8 mouse cellular contexts compared by ENCODE assay signal in the genomic region with DNA sequence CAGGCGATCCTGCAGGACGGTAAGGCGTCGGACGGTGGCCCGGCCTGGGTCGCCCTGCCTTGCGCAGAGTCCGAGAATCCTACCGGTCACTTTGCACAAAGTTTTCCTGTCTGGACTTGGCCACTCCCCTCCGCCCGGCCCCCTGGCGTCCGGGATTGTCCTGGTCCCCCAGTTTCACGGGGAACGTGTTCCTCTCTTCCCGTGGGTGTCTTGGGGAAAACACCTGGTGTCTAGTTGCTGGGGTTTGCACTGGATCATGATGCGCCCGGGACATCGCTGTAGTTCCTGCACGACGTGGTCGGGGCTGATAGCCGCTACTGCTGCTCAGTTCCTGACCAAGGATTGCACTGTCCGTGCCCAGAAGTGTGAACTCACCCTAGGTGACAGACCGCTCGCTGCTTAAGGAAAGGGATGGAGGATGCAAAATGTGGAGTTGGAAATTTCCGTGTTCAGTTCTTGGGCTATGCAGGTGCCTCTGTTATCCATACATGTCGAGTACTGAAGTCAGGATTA. TPM values are rescaled to one million over a fixed set of nuclear protein-coding genes. Genes with fewer than 3 reads are reported as not detected.
A peak's percentile ranks its signal among the peaks of the same experiment; 100 is the strongest.
DNase-seq lines count a peak whose midpoint lies in the region; ATAC-seq and TF ChIP-seq lines count a peak whose summit lies in the region.

No protein-coding gene starts in this region.

- H3K9ac ChIP-seq in ES-E14 (ENCODE audit: insufficient read depth, low read depth, low read length, poor library complexity, severe bottlenecking) = peak overlapping the region; percentile 81
- H3K9ac ChIP-seq in forebrain, embryonic 15.5 days (replicated peaks) = peak overlapping the region; percentile 69
- peak overlapping the region; percentile 81 for H3K9ac ChIP-seq in liver, postnatal 0 days (replicated peaks)

- in situ Hi-C loops in ES-E14 (cut with MboI; ENCODE audit: low sequenced_read_pairs in 2 of 2, unreplicated experiment in 2 of 2) = no loop called here

- H3K4me3 ChIP-seq in heart, embryonic 10.5 days = peak overlapping the region; percentile 86
- peak overlapping the region; percentile 93 to 95 for H3K4me3 ChIP-seq in ES-E14 (ENCODE audit: insufficient read depth in 1 of 2, low read depth in 1 of 2, low read length in 2 of 2, poor library complexity in 1 of 2, severe bottlenecking in 1 of 2)
- peak overlapping the region; percentile 82 for H3K4me3 ChIP-seq in forebrain, embryonic 15.5 days
- peak overlapping the region; percentile 73 for H3K4me3 ChIP-seq in liver, postnatal 0 days (ENCODE audit: low read depth, low read length)

- peak overlapping the region; percentile 95 for H3K27ac ChIP-seq in heart, embryonic 10.5 days
- H3K27ac ChIP-seq in ES-E14 (ENCODE audit: insufficient read depth, low read depth, low read length, poor library complexity, severe bottlenecking) = no peak overlapping the region
- H3K27ac ChIP-seq in forebrain, embryonic 15.5 days (replicated peaks) = peak overlapping the region; percentile 84
- peak overlapping the region; percentile 72 for H3K27ac ChIP-seq in liver, postnatal 0 days (ENCODE audit: low read depth)

- ATAC-seq in forebrain, embryonic 15.5 days (replicated peaks) = no peak; the same call in 1 of the 2 replicates
- ATAC-seq in liver, postnatal 0 days = peak; percentile 75

- WGBS in heart, embryonic 10.5 days = 1% methylated on average over 29 of the region's 29 CpGs
- WGBS in forebrain, embryonic 15.5 days = under 1% methylated on average over 29 of the region's 29 CpGs
- under 1% methylated on average over 29 of the region's 29 CpGs for WGBS in liver, postnatal 0 days (ENCODE audit: insufficient replicate concordance)

- DNase-seq in heart, embryonic 10.5 days (ENCODE audit: low spot score) = no peak
- no peak for DNase-seq in heart, adult 18-20 months
- no peak for DNase-seq in ES-E14 (ENCODE audit: low read depth, low spot score)
- no peak for DNase-seq in liver, postnatal 0 days
- no peak for DNase-seq in layer of hippocampus, postnatal 25 days (ENCODE audit: extremely low spot score in 1 of 2, low spot score in 1 of 2)
- no peak for DNase-seq in MN1 (ENCODE audit: low spot score)
- DNase-seq in frontal cortex, postnatal 36 days (ENCODE audit: low spot score in 2 of 2) = no peak

- H3K4me2 ChIP-seq in forebrain, embryonic 15.5 days (replicated peaks) = peak overlapping the region; percentile 70
- H3K4me2 ChIP-seq in liver, postnatal 0 days (ENCODE audit: low read depth, low read length) = peak overlapping the region; percentile 73

- no peaks in the 10 kb centered on the region for H3K27me3 ChIP-seq in heart, embryonic 10.5 days (ENCODE audit: insufficient read depth, poor library complexity, severe bottlenecking)
- no peaks in the 10 kb centered on the region for H3K27me3 ChIP-seq in forebrain, embryonic 15.5 days
- H3K27me3 ChIP-seq in liver, postnatal 0 days (ENCODE audit: insufficient read depth, low read length) = no peaks in the 10 kb centered on the region

- no peaks in the 10 kb centered on the region for H3K9me3 ChIP-seq in heart, embryonic 10.5 days
- no peaks in the 10 kb centered on the region for H3K9me3 ChIP-seq in ES-E14 (ENCODE audit: control insufficient read depth, insufficient read depth, low read depth, low read length)
- no peaks in the 10 kb centered on the region for H3K9me3 ChIP-seq in forebrain, embryonic 15.5 days
- H3K9me3 ChIP-seq in liver, postnatal 0 days (ENCODE audit: low read length) = no peaks in the 10 kb centered on the region

- H3K4me1 ChIP-seq in heart, embryonic 10.5 days = peaks cover 11% of the 10 kb centered on the region; the same call in 1 of the 2 replicates
- no peaks in the 10 kb centered on the region for H3K4me1 ChIP-seq in ES-E14 (ENCODE audit: control insufficient read depth in 2 of 2, insufficient read depth in 2 of 2, low read length in 2 of 2, poor library complexity in 1 of 2)
- H3K4me1 ChIP-seq in forebrain, embryonic 15.5 days = peaks cover 12% of the 10 kb centered on the region
- H3K4me1 ChIP-seq in liver, postnatal 0 days (ENCODE audit: insufficient read depth) = peaks cover 7% of the 10 kb centered on the region

- TF ChIP-seq CTCF in liver, postnatal 0 days (IDR thresholded peaks at IDR 0.05; ENCODE audit: low read depth) = peak; percentile 63

- TF ChIP-seq EP300 in liver, postnatal 0 days (IDR thresholded peaks at IDR 0.05; ENCODE audit: low read depth) = no peak

- 0 out of 2 replicates have a peak, but pooled peaks cover 5% of the 10 kb centered on the region for H3K36me3 ChIP-seq in heart, embryonic 10.5 days
- H3K36me3 ChIP-seq in ES-E14 (ENCODE audit: control insufficient read depth, insufficient read depth, low read length, poor library complexity, severe bottlenecking) = no peaks in the 10 kb centered on the region
- no peaks in the 10 kb centered on the region for H3K36me3 ChIP-seq in forebrain, embryonic 15.5 days
- H3K36me3 ChIP-seq in liver, postnatal 0 days (replicated peaks; ENCODE audit: insufficient read depth, low read length) = no peaks in the 10 kb centered on the region

TF ChIP-seq in ES-E14, 5 proteins besides CTCF, POLR2A, EP300 and RAD21:
- TF ChIP-seq HCFC1 (IDR thresholded peaks at IDR 0.05; ENCODE audit: borderline replicate concordance, insufficient read depth, low read length) = no peak

RNA-seq across cellular contexts. Expression of a gene that starts 0.4 kb away (rescaled TPM):
- 26.1 and 31.0 TPM in 2 replicates for polyA plus RNA-seq in heart, embryonic 10.5 days (2016; fragmentation: Nextera tagmentation; extraction: Ambion mirVana)
- 10 to 100 TPM; 54.5 to 60.3 TPM for total RNA-seq in heart, adult 18-20 months (2021)
- total RNA-seq in ES-E14 (2012; rRNA removed) = 33.3 and 37.5 TPM in 2 replicates
- 24.1 and 27.2 TPM in 2 replicates for polyA plus RNA-seq in forebrain, embryonic 15.5 days (2015; fragmentation: Nextera tagmentation; extraction: Ambion mirVana)
- 6.4 and 6.6 TPM in 2 replicates for polyA plus RNA-seq in liver, postnatal 0 days (2015; fragmentation: Nextera tagmentation; extraction: Ambion mirVana)
- total RNA-seq in layer of hippocampus, postnatal 25 days (2021) = 10 to 100 TPM; 59.7 to 64.8 TPM

RNA-seq across cellular contexts. Expression of a gene that starts 0.4 kb away (rescaled TPM):
- 7.4 and 11.4 TPM in 2 replicates for polyA plus RNA-seq in heart, embryonic 10.5 days (2016; fragmentation: Nextera tagmentation; extraction: Ambion mirVana)
- 1 to 10 TPM; 5.9 to 8.0 TPM for total RNA-seq in heart, adult 18-20 months (2021)
- total RNA-seq in ES-E14 (2012; rRNA removed) = 8.7 and 9.1 TPM in 2 replicates
- polyA plus RNA-seq in forebrain, embryonic 15.5 days (2015; fragmentation: Nextera tagmentation; extraction: Ambion mirVana) = 7.3 and 10.8 TPM in 2 replicates
- polyA plus RNA-seq in liver, postnatal 0 days (2015; fragmentation: Nextera tagmentation; extraction: Ambion mirVana) = 3.8 and 4.8 TPM in 2 replicates
- 10 to 100 TPM in 1 of 2 experiments, 1 to 10 TPM in 1; 8.7 to 12.0 TPM for total RNA-seq in layer of hippocampus, postnatal 25 days (2021)

RNA-seq across cellular contexts. Expression of a gene that starts 20.6 kb away (rescaled TPM):
- polyA plus RNA-seq in heart, embryonic 10.5 days (2016; fragmentation: Nextera tagmentation; extraction: Ambion mirVana) = 36.5 and 45.3 TPM in 2 replicates
- 10 to 100 TPM; 32.2 to 39.2 TPM for total RNA-seq in heart, adult 18-20 months (2021)
- total RNA-seq in ES-E14 (2012; rRNA removed) = 12.4 and 19.8 TPM in 2 replicates
- 27.3 and 27.6 TPM in 2 replicates for polyA plus RNA-seq in forebrain, embryonic 15.5 days (2015; fragmentation: Nextera tagmentation; extraction: Ambion mirVana)
- polyA plus RNA-seq in liver, postnatal 0 days (2015; fragmentation: Nextera tagmentation; extraction: Ambion mirVana) = 27.0 and 27.9 TPM in 2 replicates
- 10 to 100 TPM; 34.0 to 34.5 TPM for total RNA-seq in layer of hippocampus, postnatal 25 days (2021)

RNA-seq across cellular contexts. Expression of a gene that starts 58.7 kb away (rescaled TPM):
- 4.9 and 15.2 TPM in 2 replicates for polyA plus RNA-seq in heart, embryonic 10.5 days (2016; fragmentation: Nextera tagmentation; extraction: Ambion mirVana)
- total RNA-seq in heart, adult 18-20 months (2021) = 10 to 100 TPM; 16.6 to 20.0 TPM
- 0.21 and 0.22 TPM in 2 replicates for total RNA-seq in ES-E14 (2012; rRNA removed)
- polyA plus RNA-seq in forebrain, embryonic 15.5 days (2015; fragmentation: Nextera tagmentation; extraction: Ambion mirVana) = 10.7 TPM in 2 replicates
- polyA plus RNA-seq in liver, postnatal 0 days (2015; fragmentation: Nextera tagmentation; extraction: Ambion mirVana) = 0.08 TPM in 2 replicates
- 10 to 100 TPM; 71.5 to 77.9 TPM for total RNA-seq in layer of hippocampus, postnatal 25 days (2021)
